Mouse (Mus musculus): ENCODE results near the gene Kifc1. TPM values are rescaled to one million over a fixed set of nuclear protein-coding genes. Genes with fewer than 3 reads are reported as not detected.

Gene Kifc1
- polyA plus RNA-seq, 1 experiment from 2014 or later, result 11.4 TPM

- DNase-seq (ENCODE audit: low spot score, missing footprints) (no peak), ATAC-seq (ENCODE audit: low FRiP score) (no peak)
- peak overlapping the region; percentile 64 for H3K4me2 ChIP-seq
- H3K9me3 ChIP-seq (ENCODE audit: control insufficient read depth, low read length), result no peaks in the 10 kb centered on the region
- peak overlapping the region; percentile 65; the same call in 1 of the 2 replicates for H3K4me3 ChIP-seq (ENCODE audit: low read depth, low read length)
- peaks cover 33% of the 10 kb centered on the region for H3K4me1 ChIP-seq (ENCODE audit: control insufficient read depth, insufficient read depth, low read length)
- H3K27me3 ChIP-seq (ENCODE audit: control insufficient read depth, insufficient read depth, low read length), result no peaks in the 10 kb centered on the region; the same call in 1 of the 2 replicates
- peaks cover 24% of the 10 kb centered on the region for H3K36me3 ChIP-seq (ENCODE audit: control insufficient read depth, insufficient read depth, low read length)
- no peak overlapping the region for H3K27ac ChIP-seq (ENCODE audit: low read depth, low read length)
- no peak overlapping the region for H3K9ac ChIP-seq (ENCODE audit: low read length)
- WGBS, result 67% methylated on average over 13 of the region's 13 CpGs
Measured at GRCm38 (mm10) chr17:33914969-33915391, 24.5 kb upstream of the Kifc1 start.

- DNase-seq (ENCODE audit: low spot score, missing footprints) (no peak), ATAC-seq (ENCODE audit: low FRiP score) (no peak)
- Histone ChIP-seq H3K36me3 (ENCODE audit: control insufficient read depth, insufficient read depth, low read length) (peaks cover 24% of the 10 kb centered on the region), H3K4me2 (no peak overlapping the region), H3K27ac (ENCODE audit: low read depth, low read length) (no peak overlapping the region), H3K9ac (ENCODE audit: low read length) (no peak overlapping the region), H3K27me3 (ENCODE audit: control insufficient read depth, insufficient read depth, low read length) (no peaks in the 10 kb centered on the region), H3K4me1 (ENCODE audit: control insufficient read depth, insufficient read depth, low read length) (peaks cover 24% of the 10 kb centered on the region), H3K4me3 (ENCODE audit: low read depth, low read length) (no peak overlapping the region), H3K9me3 (ENCODE audit: control insufficient read depth, low read length) (no peaks in the 10 kb centered on the region)
- WGBS, result 94% methylated on average over 8 of the region's 8 CpGs
Measured at GRCm38 (mm10) chr17:33913905-33914304, 23.4 kb upstream of the Kifc1 start.

- 92% methylated on average over 10 of the region's 10 CpGs for WGBS
- ATAC-seq (ENCODE audit: low FRiP score), result no peak
- peaks cover 24% of the 10 kb centered on the region for H3K36me3 ChIP-seq (ENCODE audit: control insufficient read depth, insufficient read depth, low read length)
Measured at GRCm38 (mm10) chr17:33913264-33913663, 22.8 kb upstream of the Kifc1 start.

GRCm38 (mm10) chr17:33911813-33912414 lies 21.5 kb upstream of the Kifc1 start:
- H3K4me3 ChIP-seq (ENCODE audit: low read depth, low read length), result no peak overlapping the region
- peaks cover 27% of the 10 kb centered on the region for H3K4me1 ChIP-seq (ENCODE audit: control insufficient read depth, insufficient read depth, low read length)
- ATAC-seq (ENCODE audit: low FRiP score), result no peak

More at GRCm38 (mm10) chr17:33913264-33913663, 22.8 kb upstream of the Kifc1 start:
- peaks cover 28% of the 10 kb centered on the region for H3K4me1 ChIP-seq (ENCODE audit: control insufficient read depth, insufficient read depth, low read length)
- no peaks in the 10 kb centered on the region for H3K9me3 ChIP-seq (ENCODE audit: control insufficient read depth, low read length)
- H3K27ac ChIP-seq (ENCODE audit: low read depth, low read length), result no peak overlapping the region
- no peak overlapping the region for H3K9ac ChIP-seq (ENCODE audit: low read length)
- DNase-seq (ENCODE audit: low spot score, missing footprints), result no peak
- no peak overlapping the region for H3K4me3 ChIP-seq (ENCODE audit: low read depth, low read length)
- H3K27me3 ChIP-seq (ENCODE audit: control insufficient read depth, insufficient read depth, low read length), result no peaks in the 10 kb centered on the region
- H3K4me2 ChIP-seq, result no peak overlapping the region

GRCm38 (mm10) chr17:33911052-33911812 lies 20.8 kb upstream of the Kifc1 start:
- Histone ChIP-seq H3K9me3 (ENCODE audit: control insufficient read depth, low read length) (no peaks in the 10 kb centered on the region), H3K36me3 (ENCODE audit: control insufficient read depth, insufficient read depth, low read length) (peaks cover 18% of the 10 kb centered on the region), H3K9ac (ENCODE audit: low read length) (no peak overlapping the region), H3K4me1 (ENCODE audit: control insufficient read depth, insufficient read depth, low read length) (peaks cover 20% of the 10 kb centered on the region), H3K27ac (ENCODE audit: low read depth, low read length) (no peak overlapping the region), H3K4me2 (no peak overlapping the region), H3K27me3 (ENCODE audit: control insufficient read depth, insufficient read depth, low read length) (no peaks in the 10 kb centered on the region), H3K4me3 (ENCODE audit: low read depth, low read length) (no peak overlapping the region)
- WGBS, result 94% methylated on average over 31 of the region's 31 CpGs
- ATAC-seq (ENCODE audit: low FRiP score), result no peak
- no peak for DNase-seq (ENCODE audit: low spot score, missing footprints)

More at GRCm38 (mm10) chr17:33911813-33912414, 21.5 kb upstream of the Kifc1 start:
- no peak for DNase-seq (ENCODE audit: low spot score, missing footprints)
- Histone ChIP-seq H3K9ac (ENCODE audit: low read length) (no peak overlapping the region), H3K9me3 (ENCODE audit: control insufficient read depth, low read length) (no peaks in the 10 kb centered on the region), H3K27me3 (ENCODE audit: control insufficient read depth, insufficient read depth, low read length) (no peaks in the 10 kb centered on the region), H3K4me2 (no peak overlapping the region), H3K36me3 (ENCODE audit: control insufficient read depth, insufficient read depth, low read length) (peaks cover 18% of the 10 kb centered on the region), H3K27ac (ENCODE audit: low read depth, low read length) (no peak overlapping the region)
- WGBS, result 92% methylated on average over 28 of the region's 28 CpGs

GRCm38 (mm10) chr17:33910346-33911051 lies 20.0 kb upstream of the Kifc1 start:
- WGBS, result 63% methylated on average over 11 of the region's 11 CpGs
- peaks cover 20% of the 10 kb centered on the region for H3K4me1 ChIP-seq (ENCODE audit: control insufficient read depth, insufficient read depth, low read length)
- H3K27me3 ChIP-seq (ENCODE audit: control insufficient read depth, insufficient read depth, low read length), result no peaks in the 10 kb centered on the region
- no peak overlapping the region for H3K27ac ChIP-seq (ENCODE audit: low read depth, low read length)
- no peaks in the 10 kb centered on the region for H3K9me3 ChIP-seq (ENCODE audit: control insufficient read depth, low read length)
- ATAC-seq (ENCODE audit: low FRiP score), result no peak
- no peak for DNase-seq (ENCODE audit: low spot score, missing footprints)
- peak overlapping the region; percentile 88 for H3K9ac ChIP-seq (ENCODE audit: low read length)
- peak overlapping the region; percentile 99 for H3K4me2 ChIP-seq
- H3K36me3 ChIP-seq (ENCODE audit: control insufficient read depth, insufficient read depth, low read length), result peaks cover 18% of the 10 kb centered on the region
- peak overlapping the region; percentile 83 for H3K4me3 ChIP-seq (ENCODE audit: low read depth, low read length)

- peaks cover 18% of the 10 kb centered on the region for H3K36me3 ChIP-seq (ENCODE audit: control insufficient read depth, insufficient read depth, low read length)
- DNase-seq (ENCODE audit: low spot score, missing footprints) (no peak), ATAC-seq (ENCODE audit: low FRiP score) (peak; percentile 9; the same call in 1 of the 2 replicates)
- WGBS, result 0% methylated on average over 14 of the region's 14 CpGs
- H3K27me3 ChIP-seq (ENCODE audit: control insufficient read depth, insufficient read depth, low read length), result no peaks in the 10 kb centered on the region
- peaks cover 15% of the 10 kb centered on the region for H3K4me1 ChIP-seq (ENCODE audit: control insufficient read depth, insufficient read depth, low read length)
- H3K9me3 ChIP-seq (ENCODE audit: control insufficient read depth, low read length), result no peaks in the 10 kb centered on the region
- peak overlapping the region; percentile 88 for H3K9ac ChIP-seq (ENCODE audit: low read length)
- peak overlapping the region; percentile 27; the same call in 1 of the 2 replicates for H3K27ac ChIP-seq (ENCODE audit: low read depth, low read length)
- H3K4me3 ChIP-seq (ENCODE audit: low read depth, low read length), result peak overlapping the region; percentile 83
- peak overlapping the region; percentile 99 for H3K4me2 ChIP-seq
Measured at GRCm38 (mm10) chr17:33909869-33910250, 19.4 kb upstream of the Kifc1 start.

GRCm38 (mm10) chr17:33909077-33909868 lies 18.8 kb upstream of the Kifc1 start, which contains the start of gene Daxx:
TSS of gene Daxx (plus strand) at chr17:33909414.
- under 1% methylated on average over 62 of the region's 68 CpGs for WGBS
- peaks cover 15% of the 10 kb centered on the region for H3K4me1 ChIP-seq (ENCODE audit: control insufficient read depth, insufficient read depth, low read length)
- H3K9me3 ChIP-seq (ENCODE audit: control insufficient read depth, low read length), result no peaks in the 10 kb centered on the region

More at GRCm38 (mm10) chr17:33909077-33909868, 18.8 kb upstream of the Kifc1 start, which contains the start of gene Daxx:
- Histone ChIP-seq H3K27me3 (ENCODE audit: control insufficient read depth, insufficient read depth, low read length) (no peaks in the 10 kb centered on the region), H3K9ac (ENCODE audit: low read length) (peak within 1 kb of the TSS; percentile 88), H3K4me2 (peak within 1 kb of the TSS; percentile 99), H3K27ac (ENCODE audit: low read depth, low read length) (peak within 1 kb of the TSS; percentile 65), H3K4me3 (ENCODE audit: low read depth, low read length) (peak within 1 kb of the TSS; percentile 83), H3K36me3 (ENCODE audit: control insufficient read depth, insufficient read depth, low read length) (peaks cover 18% of the 10 kb centered on the region)
- ATAC-seq (ENCODE audit: low FRiP score) (peak; percentile 98), DNase-seq (ENCODE audit: low spot score, missing footprints) (peak; percentile 99)
